ENCODE assay signal across 5 mouse cellular contexts in genomic region chr15:91983186-91983585, GRCm38 (mm10).
DNase-seq lines count a peak whose midpoint lies in the region; TF ChIP-seq lines count a peak whose summit lies in the region.
"Not testable (repeated sequence)": the region's sequence is repeated elsewhere in the genome, so short reads cannot be mapped to it uniquely, and the experiment has no call there.

No protein-coding gene starts in this region.

- H3K9me3 ChIP-seq in E14TG2a.4 (ENCODE audit: low read length) = not testable (repeated sequence)

- TF ChIP-seq CTCF in E14TG2a.4 (conservative IDR thresholded peaks at IDR 0.05; ENCODE audit: low read length) = not testable (repeated sequence)

- not testable (repeated sequence) for H3K36me3 ChIP-seq in E14TG2a.4 (ENCODE audit: insufficient read depth, low read length)

- not testable (repeated sequence) for H3K4me1 ChIP-seq in E14TG2a.4 (replicated peaks; ENCODE audit: low read depth, low read length)

- DNase-seq in ES-CJ7 (ENCODE audit: low read depth, low spot score) (peak; percentile 27), R1 (ENCODE audit: low read depth, low spot score) (peak; percentile 84)
- DNase-seq in heart, adult 11 months = peak; percentile 41
- peak; percentile 80 for DNase-seq in testis, postnatal 14 days (ENCODE audit: low spot score)

- not testable (repeated sequence) for H3K27me3 ChIP-seq in E14TG2a.4 (ENCODE audit: insufficient read depth, low read length)

- peak overlapping the region; percentile 43 for H3K4me3 ChIP-seq in E14TG2a.4 (replicated peaks; ENCODE audit: low read length)

Comparison
In these comparisons a context has a peak if more than half of its experiments do, and no peak if none do; other contexts are left out.
1. Peak in every context shown above with its lines: DNase-seq and H3K4me3 ChIP-seq.
2. DNase-seq: peak in every context shown above with its lines; median percentile 84 in R1; 80 in testis, postnatal 14 days; 41 in heart, adult 11 months; 27 in ES-CJ7.